Mouse (Mus musculus) common myeloid progenitor, adult 5-6 weeks (primary cell): ENCODE measurements around the gene Gstz1. TPM values are rescaled to one million over a fixed set of nuclear protein-coding genes. Genes with fewer than 3 reads are reported as not detected.
A peak's percentile ranks its signal among the peaks of the same experiment; 100 is the strongest.
"Not testable (repeated sequence)": the region's sequence is repeated elsewhere in the genome, so short reads cannot be mapped to it uniquely, and the experiment has no call there.

ENCODE experiments used
- ATAC-seq: replicated peaks from 2 replicates; pipeline ENCODE4 v1.8.0; 2016; ENCODE audit warnings: low read depth, mild to moderate bottlenecking, moderate TSS enrichment, inconsistent platforms; ENCODE audit not compliant: poor library complexity, severe bottlenecking
- total RNA-seq: library from RNA; stranded (forward); fragments of 200-1000, 187-1606 nt; gene quantifications from 2 replicates; pipeline ENCODE4 v1.2.3, GENCODE M21; 2017

Gene Gstz1
- total RNA-seq, 1 experiment from 2014 or later, result 19.7 TPM

DNA sequence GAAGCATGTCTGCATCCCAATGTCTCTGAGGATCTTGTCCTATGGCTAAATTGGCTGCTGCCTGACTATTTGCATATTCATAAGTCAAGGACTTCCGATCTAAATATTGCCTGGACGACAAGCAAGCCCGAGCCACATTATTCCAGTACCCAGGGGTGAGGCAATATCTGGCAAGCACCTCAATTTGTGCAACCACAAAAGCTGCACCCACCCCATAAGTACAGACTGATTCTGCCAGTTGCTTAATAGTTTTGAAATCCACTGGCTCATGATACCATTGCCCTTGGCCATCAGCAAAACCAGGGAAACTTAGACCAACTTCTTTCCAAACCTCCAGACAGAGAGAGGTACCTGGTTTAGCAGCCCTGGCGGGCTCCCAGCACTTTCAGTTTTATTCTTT is 7.5 kb downstream of the Gstz1 start:
- ATAC-seq, result not testable (repeated sequence)

DNA sequence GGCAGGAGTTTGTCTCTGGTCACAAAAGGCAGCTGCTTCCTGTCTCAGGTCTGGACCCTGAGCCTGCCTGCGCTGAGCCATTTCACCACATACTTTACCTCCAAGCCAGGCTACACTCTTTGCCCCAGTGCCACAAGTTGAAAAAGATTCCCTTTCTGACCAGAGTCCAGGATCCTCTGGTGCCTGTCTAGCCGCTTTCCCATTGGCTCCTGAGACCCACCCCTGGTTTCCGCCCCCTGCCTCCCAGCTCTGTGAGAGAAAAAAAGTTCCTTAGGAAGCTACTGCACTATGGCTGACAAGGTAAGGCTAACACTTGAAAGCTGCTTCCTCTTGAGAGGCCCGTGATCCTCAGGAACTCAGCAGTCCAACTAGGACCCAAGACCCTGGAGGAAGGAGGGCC is 10.4 kb downstream of the Gstz1 start:
- no peak for ATAC-seq

DNA sequence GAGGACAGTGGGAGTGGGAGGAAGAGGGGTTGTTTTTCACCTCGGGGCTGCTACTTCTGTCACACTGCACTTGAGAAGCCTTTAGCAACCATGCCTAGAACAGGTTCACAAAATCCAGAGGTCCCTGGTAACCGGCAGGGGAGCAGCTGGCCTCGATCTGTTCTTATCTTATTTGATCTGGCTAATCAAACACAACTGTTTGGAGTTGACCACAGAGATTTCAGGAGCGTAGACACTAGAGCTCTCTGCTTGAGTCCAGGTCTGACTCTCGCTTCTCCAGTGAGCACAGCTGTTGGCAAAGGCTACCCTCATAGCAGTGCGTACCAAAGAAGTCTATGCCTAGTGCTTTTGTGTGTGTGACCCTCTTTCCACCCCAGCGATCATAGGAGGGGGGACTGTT is 11.1 kb downstream of the Gstz1 start:
- no peak for ATAC-seq

DNA sequence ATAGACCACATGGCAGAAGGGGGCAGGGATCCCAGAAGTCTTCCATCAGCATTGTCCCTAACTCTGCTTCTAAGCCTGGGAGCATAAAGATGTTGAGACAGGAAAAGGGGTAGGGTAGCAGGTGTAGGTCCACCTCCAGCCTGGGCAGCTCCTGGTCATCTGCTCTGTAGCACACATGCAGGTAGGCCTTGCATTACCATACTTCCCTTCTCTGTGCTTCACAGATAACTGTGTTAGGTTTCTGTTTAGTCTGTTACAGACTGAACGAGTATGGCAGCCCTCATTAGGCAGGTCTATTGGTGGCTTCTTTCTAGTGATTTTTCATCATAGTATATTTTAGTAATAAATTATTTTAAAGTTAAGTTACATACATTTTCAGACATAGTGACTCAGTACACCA is 13.3 kb downstream of the Gstz1 start:
- no peak for ATAC-seq

DNA sequence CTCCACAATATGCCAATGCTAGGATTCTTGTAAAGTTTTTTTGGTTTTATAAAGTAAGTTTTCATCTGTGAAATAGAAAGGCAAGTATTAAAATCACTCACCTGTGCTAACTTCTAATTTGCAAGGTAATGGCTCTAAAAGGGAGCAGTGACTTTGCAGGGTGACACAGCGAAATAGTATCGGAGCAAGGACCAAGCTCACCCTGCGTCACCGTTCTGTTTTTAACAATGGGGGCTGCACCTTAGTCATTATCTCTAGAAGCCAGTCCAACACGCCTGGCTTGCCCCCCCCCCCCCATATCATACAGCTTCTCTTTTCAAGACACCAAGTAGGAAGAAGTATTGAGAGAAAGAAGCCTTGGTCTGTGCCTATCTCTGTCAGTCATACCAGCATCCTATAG is 13.8 kb downstream of the Gstz1 start:
- ATAC-seq, result peak; percentile 43; the same call in 1 of the 2 replicates

DNA sequence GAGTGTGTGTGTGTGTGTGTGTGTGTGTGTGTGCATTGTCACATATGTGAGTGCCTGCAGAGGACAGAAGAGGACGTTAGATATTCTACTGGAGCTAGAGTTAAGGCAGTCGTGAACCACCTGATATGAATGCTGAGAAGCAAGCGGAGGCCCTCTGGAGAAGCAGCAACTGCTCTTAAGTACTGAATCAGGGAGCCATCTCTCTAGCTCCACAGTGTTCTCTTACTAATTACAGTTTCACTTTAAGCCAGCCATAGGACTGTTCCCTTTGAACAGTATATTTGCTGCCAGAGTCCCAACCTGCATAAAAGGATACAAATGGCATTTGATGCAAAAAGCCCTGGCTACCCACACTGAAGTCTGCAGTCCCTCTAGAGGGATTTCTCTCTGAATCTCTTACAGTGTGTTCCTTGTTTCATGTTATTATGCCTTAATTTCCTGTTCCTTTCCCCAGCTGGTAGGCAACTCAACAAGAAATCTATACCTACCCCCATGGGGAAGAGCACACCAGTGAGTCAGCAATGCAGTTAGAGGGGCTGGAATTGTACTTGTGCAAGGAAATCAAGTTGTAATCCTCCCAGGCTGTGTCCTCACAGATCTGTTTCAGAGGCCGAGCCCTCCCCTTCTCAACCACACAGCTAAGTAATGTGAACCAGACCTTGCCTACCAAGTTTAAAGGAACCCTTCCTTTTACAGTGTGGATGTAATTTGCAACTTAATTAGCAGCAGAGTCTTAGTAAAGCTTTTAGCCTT is 28.4 kb downstream of the Gstz1 start:
- 0 out of 2 replicates have a peak, but pooled peaks have one; percentile 45 for ATAC-seq

DNA sequence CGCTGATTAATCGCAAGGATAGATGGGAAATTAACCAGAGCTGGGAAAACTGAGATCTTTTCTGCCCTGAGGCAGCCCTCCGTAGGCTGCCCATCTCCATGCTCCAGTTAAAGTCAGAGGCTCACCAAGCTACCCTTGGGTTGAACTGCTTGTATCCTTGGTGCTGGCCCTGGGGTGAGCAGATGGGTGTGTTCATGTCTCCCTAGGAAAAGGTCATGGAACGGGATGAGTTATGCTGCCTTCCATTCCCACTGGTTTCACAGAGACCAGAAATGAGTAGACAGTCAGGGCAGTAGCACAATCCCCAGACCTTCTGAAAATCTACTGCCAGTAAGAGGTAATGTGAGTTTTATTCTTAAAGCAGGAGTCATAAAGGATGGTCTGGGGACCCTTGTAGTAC is 30.7 kb downstream of the Gstz1 start:
- no peak for ATAC-seq

DNA sequence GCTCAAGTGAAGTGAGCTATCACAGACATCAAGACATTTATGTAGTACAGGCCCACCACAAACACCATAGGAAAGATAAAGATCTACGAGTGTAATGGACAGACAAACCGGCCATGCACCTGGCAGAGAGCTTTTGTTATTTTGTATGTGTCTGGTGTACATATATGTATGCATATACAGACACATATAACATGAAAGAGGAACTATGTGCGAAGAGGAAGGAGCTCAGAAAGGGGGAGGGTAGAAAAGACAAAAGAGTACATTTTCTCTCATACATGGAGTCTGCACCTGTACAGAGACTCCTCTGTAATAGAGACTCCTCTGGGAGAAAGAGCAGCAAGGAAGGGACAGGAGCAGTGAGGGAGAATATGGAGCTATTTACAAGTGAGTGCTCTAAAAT is 46.0 kb downstream of the Gstz1 start:
- ATAC-seq, result peak; percentile 73

DNA sequence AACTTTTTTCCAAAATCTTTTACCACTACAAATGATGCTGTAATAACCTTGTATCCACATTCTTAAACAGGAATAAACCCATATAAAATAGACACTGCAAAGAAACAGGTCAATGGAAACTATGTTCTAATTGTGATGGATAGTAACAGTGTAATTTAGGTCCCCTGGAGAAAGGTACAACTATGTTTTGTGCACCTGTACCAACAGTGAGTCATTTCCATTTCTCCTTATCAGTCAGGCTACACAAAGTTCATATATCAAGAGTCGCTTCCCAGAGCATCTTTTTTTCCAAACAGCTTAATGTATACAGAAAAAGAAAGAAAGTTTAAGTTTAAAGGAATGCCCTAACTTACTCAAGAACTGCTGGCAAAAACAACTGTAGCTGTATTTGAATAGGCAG is 48.1 kb downstream of the Gstz1 start:
- no peak for ATAC-seq

DNA sequence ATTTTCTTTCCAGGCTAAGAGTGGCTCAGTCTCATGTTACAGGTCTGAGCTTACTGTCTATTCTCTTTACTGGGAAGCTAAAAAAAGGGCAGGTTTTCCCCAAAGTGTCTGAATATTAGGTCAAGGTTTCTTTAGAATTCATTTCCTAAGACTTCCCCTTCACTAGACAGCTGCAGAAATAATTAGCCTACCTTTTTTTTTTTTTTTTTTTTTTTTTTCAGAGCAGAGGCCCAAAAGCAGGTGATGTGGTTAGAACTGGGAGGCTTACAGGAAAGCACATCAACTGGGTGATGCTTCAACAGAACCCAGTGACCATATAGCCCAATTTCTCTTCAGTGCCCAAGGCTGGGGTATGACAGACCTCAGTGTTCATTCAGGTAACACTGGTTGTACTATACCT is 49.3 kb downstream of the Gstz1 start:
- ATAC-seq, result no peak

DNA sequence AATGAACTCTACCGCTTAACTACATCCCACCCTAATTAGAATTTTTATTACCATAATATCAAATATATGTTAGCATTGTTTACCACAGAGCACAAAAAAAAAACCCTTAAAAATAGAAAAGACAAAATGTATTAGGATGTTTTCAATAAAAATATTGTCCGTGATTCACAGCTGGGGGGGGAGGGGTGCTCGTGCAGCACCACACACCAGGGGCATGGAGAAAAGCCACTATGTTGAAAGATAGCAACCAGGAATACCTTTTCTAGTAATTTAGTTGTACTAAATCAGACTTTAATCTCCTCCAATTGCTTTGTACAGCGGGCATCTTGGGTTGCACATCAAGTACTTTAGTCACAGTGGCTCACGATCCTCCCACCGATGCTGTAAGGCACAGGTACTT is 51.8 kb downstream of the Gstz1 start:
- ATAC-seq, result no peak

DNA sequence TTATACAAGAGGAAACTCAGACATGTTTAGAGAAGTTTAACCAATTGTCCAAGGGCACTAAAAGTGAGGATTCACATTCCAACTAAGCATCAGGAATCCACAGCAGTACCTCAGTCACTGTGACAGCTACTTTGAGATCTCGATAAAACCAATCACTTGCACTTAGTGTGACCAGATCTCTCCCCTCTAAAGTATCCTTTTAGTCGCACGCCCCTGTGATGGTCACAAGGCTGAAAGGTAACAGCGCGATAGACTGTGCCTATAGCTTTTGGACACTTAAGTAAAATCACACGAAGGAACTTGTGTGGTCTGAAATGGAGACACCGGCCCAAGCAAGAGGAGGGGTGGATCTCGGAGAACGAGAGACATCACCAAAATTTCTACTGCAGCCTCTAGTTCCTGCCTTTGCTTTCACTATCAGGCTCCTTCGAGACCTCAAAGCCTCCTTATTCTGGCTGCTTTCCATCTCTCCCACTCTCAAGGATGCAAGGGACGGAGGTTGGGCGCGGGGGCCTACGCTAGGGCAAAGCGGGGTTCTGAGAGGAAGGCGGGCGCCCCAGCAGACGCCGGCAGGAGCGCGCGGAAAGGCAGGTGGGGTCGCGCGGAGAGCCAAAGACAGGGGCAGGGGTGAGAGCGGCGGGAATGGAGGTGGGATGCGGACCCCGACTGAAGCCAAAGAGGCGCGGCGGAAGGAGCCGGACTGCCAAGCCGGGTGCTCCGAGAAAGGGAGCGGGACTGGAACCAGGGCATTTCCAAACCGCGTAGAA is 52.4 kb downstream of the Gstz1 start, which contains the start of gene Samd15:
TSS of gene Samd15 (plus strand) at position 518 of the 767 bp plus-strand sequence.
- peak; percentile 37 for ATAC-seq

DNA sequence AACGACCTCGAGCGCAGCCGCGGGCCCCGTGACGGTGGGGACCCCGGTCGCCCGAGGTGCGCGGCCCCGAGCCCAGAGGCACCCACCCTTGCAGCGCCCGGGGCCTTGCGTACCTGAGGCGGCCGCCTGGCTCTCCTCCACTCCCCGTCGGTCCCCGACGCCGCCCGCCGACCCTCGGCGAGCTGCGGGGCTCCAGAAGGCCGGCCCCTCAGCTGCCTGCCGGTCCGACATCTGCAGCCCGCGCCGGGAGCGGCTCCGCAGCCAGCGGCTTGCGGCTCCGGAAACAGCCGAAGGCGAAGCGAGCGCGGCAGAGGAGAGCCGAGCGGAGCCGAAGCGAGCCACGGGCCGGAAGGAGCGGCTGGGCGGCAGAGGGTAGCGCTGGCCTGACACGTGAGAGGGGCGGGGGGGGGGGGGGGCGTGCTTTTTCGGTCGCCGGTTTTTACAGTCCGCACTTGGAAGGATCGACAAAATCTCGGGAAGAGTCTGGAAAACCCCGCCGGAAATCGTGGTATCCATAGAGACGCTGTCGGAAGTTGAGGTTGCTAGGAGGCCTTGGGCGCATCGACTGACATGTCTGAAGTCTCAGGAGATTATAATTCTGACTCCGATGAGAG is 53.1 kb downstream of the Gstz1 start, which contains the start of gene Tmed8:
TSS of gene Tmed8 (minus strand) at position 482 of the 614 bp plus-strand sequence.
- peak; percentile 77 for ATAC-seq

DNA sequence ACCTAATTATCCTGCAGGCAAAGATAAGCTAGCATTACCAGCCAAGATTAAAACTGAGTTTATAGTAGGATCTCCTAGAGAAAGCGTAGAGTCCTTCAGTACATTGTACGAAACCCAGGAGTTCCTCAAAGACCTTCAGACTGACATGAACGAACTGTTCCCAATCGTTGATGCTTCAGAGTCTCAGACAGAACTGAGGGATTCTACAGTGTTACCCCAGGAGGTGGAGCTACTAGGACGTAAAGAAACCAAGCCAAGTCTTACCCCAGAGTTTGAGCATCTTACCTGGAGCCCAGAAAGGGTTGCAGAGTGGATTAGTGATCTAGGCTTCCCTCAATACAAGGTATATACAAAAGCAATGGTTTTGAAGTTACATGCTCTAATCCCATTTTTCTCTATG is 54.7 kb downstream of the Gstz1 start:
- no peak for ATAC-seq

DNA sequence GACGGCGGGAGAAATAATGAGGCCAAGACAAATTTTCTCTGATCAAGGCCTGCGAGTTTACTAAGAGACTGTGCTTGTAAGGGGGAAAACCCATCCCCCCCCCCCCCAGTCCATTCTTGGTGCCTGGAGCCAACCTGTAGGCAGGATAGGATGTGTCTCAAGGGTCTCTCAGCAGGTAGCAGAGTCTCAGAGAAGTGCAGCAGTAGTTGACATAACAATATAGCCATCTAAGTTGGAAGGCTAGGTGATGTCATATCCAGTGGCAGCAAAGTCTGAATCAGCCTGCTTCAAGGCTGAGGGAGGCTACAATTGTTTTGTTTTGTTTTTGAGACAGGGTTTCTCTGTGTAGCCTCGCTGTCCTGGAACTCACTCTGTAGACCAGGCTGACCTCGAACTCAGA is 58.8 kb downstream of the Gstz1 start:
- not testable (repeated sequence) for ATAC-seq

DNA sequence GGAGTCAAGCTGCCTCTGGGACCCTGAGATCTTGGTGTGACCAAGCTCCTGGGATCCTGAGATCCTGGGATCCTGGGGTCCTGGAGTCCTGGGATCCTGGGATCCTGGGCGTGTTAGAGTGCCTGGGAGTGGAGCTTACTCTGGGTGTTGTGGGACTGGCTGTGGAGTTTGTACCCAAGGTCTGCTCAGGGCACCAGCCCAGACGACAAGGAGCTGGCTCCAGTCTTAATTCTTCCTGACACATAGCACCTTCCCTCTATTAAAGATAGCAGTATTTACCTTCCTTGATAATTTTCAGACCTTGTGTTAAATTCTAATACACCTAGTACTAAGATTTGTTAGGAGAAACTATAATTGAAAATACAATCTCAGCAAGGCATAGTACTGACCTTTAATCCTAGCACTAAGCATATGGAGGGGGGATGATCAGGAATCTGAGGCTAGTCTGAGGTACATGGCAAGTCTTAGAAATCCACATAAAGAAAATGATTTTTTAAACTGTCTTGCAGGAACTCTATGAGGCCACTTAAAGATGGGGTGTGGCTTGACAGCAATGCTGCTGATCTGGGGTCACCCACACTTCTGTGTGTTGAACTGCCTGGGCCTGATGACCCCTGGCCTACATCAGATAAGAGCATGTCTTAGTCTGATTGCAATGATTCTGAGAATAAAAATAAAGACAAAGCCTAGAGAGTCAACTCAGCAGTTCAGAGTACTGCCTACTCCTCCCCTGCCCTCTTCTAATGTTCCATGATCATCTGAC is 66.1 kb downstream of the Gstz1 start:
- no peak for ATAC-seq
